Mouse (Mus musculus) forebrain, embryonic 13.5 days (tissue): Measurements from ENCODE around the gene Gabrr3. TPM values are rescaled to one million over a fixed set of nuclear protein-coding genes. Genes with fewer than 3 reads are reported as not detected.
"Not testable (repeated sequence)": the region's sequence is repeated elsewhere in the genome, so short reads cannot be mapped to it uniquely, and the experiment has no call there.

Source experiments
- ATAC-seq: fragments of 200-750 bp; cut with Nextera tagmentation; 2 replicates; pipeline ENCODE4 v1.8.0; 2017
- H3K27ac ChIP-seq: fragments of 300-500 bp; sonication (generic); 2 replicates; pipeline ENCODE4 v1.5.1; 2015; ENCODE audit warnings: inconsistent platforms, mild to moderate bottlenecking, moderate library complexity
- H3K27me3 ChIP-seq: fragments of 300-500 bp; sonication (generic); 2 replicates; pipeline ENCODE4 v1.6.1; 2015; ENCODE audit warnings: mild to moderate bottlenecking, inconsistent platforms
- H3K36me3 ChIP-seq: fragments of 300-500 bp; sonication (generic); 2 replicates; pipeline ENCODE4 v1.6.1; 2015; ENCODE audit warnings: mild to moderate bottlenecking, inconsistent platforms; ENCODE audit not compliant: poor library complexity, severe bottlenecking
- H3K4me1 ChIP-seq: fragments of 300-500 bp; sonication (generic); 2 replicates; pipeline ENCODE4 v1.6.1; 2015; ENCODE audit warnings: inconsistent platforms
- H3K4me2 ChIP-seq: fragments of 300-500 bp; sonication (generic); 2 replicates; pipeline ENCODE4 v1.6.1; 2015; ENCODE audit warnings: inconsistent platforms, mild to moderate bottlenecking, moderate library complexity
- H3K4me3 ChIP-seq: fragments of 300-500 bp; sonication (generic); 2 replicates; pipeline ENCODE4 v1.5.1; 2015; ENCODE audit warnings: mild to moderate bottlenecking, inconsistent platforms
- H3K9ac ChIP-seq: fragments of 300-500 bp; sonication (generic); 2 replicates; pipeline ENCODE4 v1.6.1; 2015; ENCODE audit warnings: mild to moderate bottlenecking, inconsistent platforms
- H3K9me3 ChIP-seq: fragments of 300-500 bp; sonication (generic); replicated peaks from 2 replicates; pipeline ENCODE4 v1.6.1; 2016; ENCODE audit warnings: inconsistent platforms
- WGBS: fragments of 180-500 bp; shearing (Covaris S2); methylation state at CpG from one replicate; pipeline ENCODE4 v1.1.7; 2015; 5-methylcytosine and 5-hydroxymethylcytosine counted together
- polyA plus RNA-seq: library from polyadenylated mRNA; unstranded; fragments of >200 nt; fragmentation: Nextera tagmentation; extraction: Ambion mirVana; gene quantifications from 2 replicates; pipeline ENCODE4 v1.2.1, GENCODE M21; 2015

Gabrr3 gene
- polyA plus RNA-seq, 1 experiment from 2014 or later = 0.06 TPM

- Histone ChIP-seq H3K9ac (no peak overlapping the region), H3K27me3 (no peaks in the 10 kb centered on the region), H3K27ac (no peak overlapping the region), H3K4me2 (no peak overlapping the region), H3K36me3 (no peaks in the 10 kb centered on the region), H3K4me1 (no peaks in the 10 kb centered on the region), H3K9me3 (no peaks in the 10 kb centered on the region), H3K4me3 (no peak overlapping the region)
- 63% methylated on average over 13 of the region's 13 CpGs for WGBS
- no peak for ATAC-seq
These were observed 14.6 kb downstream of the Gabrr3 start for GRCm38 (mm10) chr16:59421571-59422345.

- H3K9ac ChIP-seq = no peak overlapping the region
- no peaks in the 10 kb centered on the region for H3K27me3 ChIP-seq
- H3K27ac ChIP-seq = no peak overlapping the region
- H3K4me2 ChIP-seq = no peak overlapping the region
- WGBS = 62% methylated on average over 7 of the region's 7 CpGs
- H3K9me3 ChIP-seq = no peaks in the 10 kb centered on the region
- H3K4me1 ChIP-seq = no peaks in the 10 kb centered on the region
- no peak overlapping the region for H3K4me3 ChIP-seq
- no peaks in the 10 kb centered on the region for H3K36me3 ChIP-seq
- ATAC-seq = 0 out of 2 replicates have a peak, but pooled peaks have one; percentile 36
These were observed 20.8 kb downstream of the Gabrr3 start for GRCm38 (mm10) chr16:59427960-59428359.

GRCm38 (mm10) chr16:59433181-59433580 lies 26.0 kb downstream of the Gabrr3 start:
- no peak overlapping the region for H3K4me2 ChIP-seq
- no peaks in the 10 kb centered on the region for H3K36me3 ChIP-seq
- H3K4me3 ChIP-seq = no peak overlapping the region
- 87% methylated on average over 11 of the region's 11 CpGs for WGBS
- H3K27ac ChIP-seq = no peak overlapping the region
- H3K9ac ChIP-seq = no peak overlapping the region
- no peaks in the 10 kb centered on the region for H3K4me1 ChIP-seq
- ATAC-seq = no peak
- H3K27me3 ChIP-seq = no peaks in the 10 kb centered on the region
- no peaks in the 10 kb centered on the region for H3K9me3 ChIP-seq

DNA sequence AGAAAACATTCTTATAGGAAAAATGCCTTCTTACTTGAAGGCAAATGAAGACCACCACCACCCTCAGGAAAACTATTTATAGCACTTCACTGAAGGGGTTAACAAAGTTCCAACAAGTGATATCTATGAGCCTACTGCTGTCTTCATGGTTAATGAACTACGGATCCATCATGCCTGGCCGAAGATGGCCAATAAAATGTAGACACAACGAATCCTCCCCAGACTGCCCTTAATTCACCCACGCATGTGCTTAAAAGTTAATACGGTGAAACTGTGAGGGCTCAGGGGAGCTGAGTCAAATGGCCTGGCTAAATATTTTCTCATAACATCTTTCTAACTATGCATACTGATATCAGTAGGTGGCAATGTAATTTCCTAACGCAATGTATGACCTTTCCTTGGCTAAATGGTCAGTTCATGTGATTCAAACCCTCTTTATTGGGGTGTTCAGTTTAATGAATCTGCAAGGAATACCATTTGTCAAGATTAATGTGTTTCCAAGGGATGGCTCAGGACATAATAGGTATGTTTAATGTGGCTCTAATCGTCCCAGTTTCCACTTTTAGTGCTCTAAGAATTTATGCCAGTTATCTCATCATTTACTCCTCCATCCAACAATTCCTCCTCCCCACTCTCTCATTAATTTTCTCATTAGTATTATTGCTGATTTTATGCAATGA lies 37.9 kb downstream of the Gabrr3 start:
- WGBS = 87% methylated on average over 7 of the region's 7 CpGs
- Histone ChIP-seq H3K9me3 (no peaks in the 10 kb centered on the region), H3K4me2 (no peak overlapping the region), H3K4me1 (no peaks in the 10 kb centered on the region), H3K9ac (no peak overlapping the region), H3K27ac (no peak overlapping the region), H3K36me3 (no peaks in the 10 kb centered on the region), H3K4me3 (no peak overlapping the region), H3K27me3 (no peaks in the 10 kb centered on the region)
- ATAC-seq = no peak

DNA sequence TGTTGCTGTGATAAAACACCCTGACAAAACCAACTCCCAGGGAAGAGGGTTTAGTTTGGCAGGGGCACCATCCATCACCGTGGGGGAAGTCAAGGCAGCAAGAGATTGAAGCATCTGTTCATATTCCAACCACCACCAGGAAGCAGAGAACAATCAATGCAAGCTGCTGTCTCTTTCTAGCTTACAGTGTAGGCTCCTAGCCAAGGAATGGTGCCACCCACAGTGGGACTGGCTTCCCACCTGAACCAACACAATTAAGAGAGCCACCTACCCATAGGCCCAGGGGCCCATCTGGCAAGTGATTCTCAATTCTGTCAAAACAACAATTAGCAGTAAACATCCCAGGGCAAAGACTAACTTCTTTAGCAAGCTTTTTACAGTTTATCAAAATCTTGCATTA lies 41.0 kb downstream of the Gabrr3 start:
- Histone ChIP-seq H3K4me1 (no peaks in the 10 kb centered on the region), H3K9me3 (no peaks in the 10 kb centered on the region), H3K4me3 (no peak overlapping the region), H3K36me3 (no peaks in the 10 kb centered on the region), H3K27ac (no peak overlapping the region), H3K9ac (no peak overlapping the region), H3K27me3 (no peaks in the 10 kb centered on the region), H3K4me2 (no peak overlapping the region)
- no peak for ATAC-seq
- 91% methylated on average over 1 of the region's 1 CpGs for WGBS

DNA sequence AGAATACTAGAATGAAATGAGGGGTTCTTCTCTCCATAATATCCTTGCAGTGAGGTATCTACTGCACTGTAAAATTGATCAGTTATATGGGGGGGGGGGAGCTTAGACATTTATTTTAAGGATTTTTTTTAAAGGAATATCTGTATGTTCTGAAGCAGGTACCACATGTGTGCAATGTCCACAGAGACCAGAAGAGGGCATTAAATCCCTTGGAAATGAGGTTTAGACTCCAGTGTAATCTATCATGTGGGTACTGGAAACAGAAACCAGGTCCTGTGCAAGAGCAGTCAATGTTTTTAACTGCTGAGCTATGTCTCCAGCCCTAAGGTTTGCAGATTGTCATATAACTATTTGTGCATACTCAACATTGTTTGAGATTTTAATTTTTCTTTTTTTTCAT lies 42.0 kb downstream of the Gabrr3 start:
- ATAC-seq = no peak
- Histone ChIP-seq H3K27me3 (no peaks in the 10 kb centered on the region), H3K27ac (no peak overlapping the region), H3K36me3 (no peaks in the 10 kb centered on the region), H3K9ac (no peak overlapping the region), H3K4me2 (no peak overlapping the region), H3K4me3 (no peak overlapping the region), H3K9me3 (no peaks in the 10 kb centered on the region), H3K4me1 (no peaks in the 10 kb centered on the region)

DNA sequence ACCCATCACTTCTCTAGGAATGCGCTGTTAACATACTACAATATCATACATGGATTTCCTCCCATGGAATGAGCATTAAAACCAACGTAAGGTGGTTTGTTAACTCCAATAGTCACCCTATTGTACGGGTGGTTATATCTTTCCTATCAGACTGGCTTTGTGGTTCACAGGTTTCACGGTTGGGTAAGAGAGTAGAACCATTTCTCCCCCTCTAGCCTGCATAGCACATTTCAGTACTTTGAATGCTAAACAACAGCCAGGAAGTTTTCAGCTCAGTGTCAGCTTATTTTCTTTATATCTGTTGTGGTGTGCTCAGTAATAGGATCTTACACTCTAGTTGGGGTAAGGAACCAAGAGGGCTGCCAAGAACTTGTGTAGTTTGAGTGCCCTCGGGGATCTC lies 44.7 kb downstream of the Gabrr3 start:
- H3K27ac ChIP-seq = no peak overlapping the region

DNA sequence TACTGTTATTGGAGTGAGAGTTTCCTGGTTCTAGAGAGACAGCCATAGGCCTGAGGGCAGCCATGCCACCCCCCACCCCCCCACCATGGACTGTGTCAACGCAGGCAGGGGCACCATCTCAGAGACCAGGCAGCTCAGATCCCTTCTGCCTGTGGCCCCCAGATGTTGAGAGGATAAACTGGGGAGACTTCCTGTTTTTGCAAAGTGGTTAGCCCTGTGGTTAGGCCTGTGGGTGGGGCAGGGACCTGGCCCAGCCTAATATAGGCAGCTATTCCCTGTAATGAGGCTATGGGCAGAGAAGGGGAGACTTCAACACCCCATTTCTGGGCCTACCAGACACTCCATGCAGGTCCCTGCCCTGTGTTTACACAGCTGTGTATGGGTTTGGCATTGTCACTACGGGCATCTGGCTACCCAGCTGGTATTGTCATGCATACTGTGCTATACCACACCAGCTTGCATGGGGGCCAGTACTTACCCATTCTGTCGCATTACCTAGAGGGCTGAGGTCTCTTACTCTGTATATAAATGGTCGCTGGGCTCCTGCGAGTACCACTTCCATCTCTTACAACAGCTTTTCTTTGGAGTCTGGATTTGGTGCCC lies 52.2 kb downstream of the Gabrr3 start:
- H3K27me3 ChIP-seq, H3K9ac ChIP-seq, H3K9me3 ChIP-seq, H3K4me3 ChIP-seq, ATAC-seq, H3K4me1 ChIP-seq, H3K4me2 ChIP-seq, H3K27ac ChIP-seq, H3K36me3 ChIP-seq: not testable (repeated sequence)
- WGBS = 89% methylated on average over 5 of the region's 5 CpGs

More for the DNA sequence above, 44.7 kb downstream of the Gabrr3 start:
- H3K4me2 ChIP-seq = no peak overlapping the region
- no peaks in the 10 kb centered on the region for H3K27me3 ChIP-seq
- no peaks in the 10 kb centered on the region for H3K9me3 ChIP-seq
- no peaks in the 10 kb centered on the region for H3K4me1 ChIP-seq
- no peak for ATAC-seq
- WGBS = 91% methylated on average over 5 of the region's 5 CpGs
- no peak overlapping the region for H3K9ac ChIP-seq
- no peaks in the 10 kb centered on the region for H3K36me3 ChIP-seq
- no peak overlapping the region for H3K4me3 ChIP-seq

GRCm38 (mm10) chr16:59463567-59463966 lies 56.4 kb downstream of the Gabrr3 start:
- Histone ChIP-seq H3K27ac (no peak overlapping the region), H3K4me3 (no peak overlapping the region), H3K4me2 (no peak overlapping the region), H3K4me1 (no peaks in the 10 kb centered on the region), H3K27me3 (no peaks in the 10 kb centered on the region), H3K36me3 (no peaks in the 10 kb centered on the region), H3K9me3 (0 out of 2 replicates have a peak, but pooled peaks cover 3% of the 10 kb centered on the region), H3K9ac (no peak overlapping the region)
- ATAC-seq = no peak
- 83% methylated on average over 4 of the region's 4 CpGs for WGBS

DNA sequence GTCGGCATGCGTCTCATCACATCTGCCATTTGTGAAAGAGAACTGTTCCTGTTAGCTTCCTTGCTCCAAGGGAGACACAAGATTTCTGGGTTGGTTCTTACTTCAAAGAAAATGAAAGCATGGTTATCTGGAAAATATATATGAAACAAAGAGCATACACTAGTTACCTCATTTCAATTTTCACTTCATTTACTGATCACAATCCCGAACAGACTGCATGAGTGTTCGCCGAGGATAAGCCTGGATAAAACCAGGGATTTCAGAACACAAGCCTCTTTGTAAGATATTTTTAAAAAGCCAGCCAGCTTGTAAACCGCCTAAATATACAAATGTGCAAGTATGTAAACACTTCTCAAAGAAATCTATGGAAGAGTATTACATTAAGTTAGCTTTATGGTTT lies 56.8 kb downstream of the Gabrr3 start:
- no peaks in the 10 kb centered on the region for H3K27me3 ChIP-seq
- WGBS = 90% methylated on average over 6 of the region's 6 CpGs
- no peak overlapping the region for H3K4me3 ChIP-seq
- no peaks in the 10 kb centered on the region for H3K4me1 ChIP-seq
- H3K27ac ChIP-seq = no peak overlapping the region
- no peak for ATAC-seq
- no peak overlapping the region for H3K9ac ChIP-seq
- 0 out of 2 replicates have a peak, but pooled peaks cover 3% of the 10 kb centered on the region for H3K9me3 ChIP-seq
- H3K36me3 ChIP-seq = no peaks in the 10 kb centered on the region
- no peak overlapping the region for H3K4me2 ChIP-seq

- no peak for ATAC-seq
- Histone ChIP-seq H3K4me2 (no peak overlapping the region), H3K4me3 (no peak overlapping the region), H3K9me3 (no peaks in the 10 kb centered on the region), H3K9ac (no peak overlapping the region), H3K36me3 (no peaks in the 10 kb centered on the region), H3K27ac (no peak overlapping the region), H3K27me3 (no peaks in the 10 kb centered on the region), H3K4me1 (peaks cover 12% of the 10 kb centered on the region)
- WGBS = 91% methylated on average over 1 of the region's 1 CpGs
These were observed 62.7 kb downstream of the Gabrr3 start for GRCm38 (mm10) chr16:59469846-59470245.

- peaks cover 12% of the 10 kb centered on the region for H3K4me1 ChIP-seq
- no peak within 1 kb of the TSS for H3K27ac ChIP-seq
- peak within 1 kb of the TSS; percentile 65 for H3K9ac ChIP-seq
- peak; percentile 97 for ATAC-seq
- WGBS = 2% methylated on average over 55 of the region's 56 CpGs
- peak within 1 kb of the TSS; percentile 62 for H3K4me3 ChIP-seq
- no peaks in the 10 kb centered on the region for H3K27me3 ChIP-seq
- no peaks in the 10 kb centered on the region for H3K9me3 ChIP-seq
- H3K4me2 ChIP-seq = peak within 1 kb of the TSS; percentile 74
- peaks cover 6% of the 10 kb centered on the region; the same call in 1 of the 2 replicates for H3K36me3 ChIP-seq
These were observed 64.6 kb downstream of the Gabrr3 start, which contains the start of gene Riox2 for GRCm38 (mm10) chr16:59471637-59472278. Gene Riox2, plus strand, starts transcription at chr16:59471775.
